Mouse (Mus musculus) heart, adult 10 weeks (tissue): ENCODE results near the gene Nol8. TPM values are rescaled to one million over a fixed set of nuclear protein-coding genes. Genes with fewer than 3 reads are reported as not detected.

Source experiments
- polyA plus RNA-seq: library from polyadenylated mRNA; stranded (reverse); fragments of 350-450 nt; fragmentation: Illumina TruSeq; extraction: RNeasy Lipid Tissue Mini Kit (QIAGEN cat#74804); gene quantifications from one replicate; pipeline ENCODE4 v1.2.3, GENCODE M21; 2014; ENCODE audit warnings: low read depth, low replicate concordance

The Nol8 gene
- polyA plus RNA-seq = 10.6 TPM

DNA sequence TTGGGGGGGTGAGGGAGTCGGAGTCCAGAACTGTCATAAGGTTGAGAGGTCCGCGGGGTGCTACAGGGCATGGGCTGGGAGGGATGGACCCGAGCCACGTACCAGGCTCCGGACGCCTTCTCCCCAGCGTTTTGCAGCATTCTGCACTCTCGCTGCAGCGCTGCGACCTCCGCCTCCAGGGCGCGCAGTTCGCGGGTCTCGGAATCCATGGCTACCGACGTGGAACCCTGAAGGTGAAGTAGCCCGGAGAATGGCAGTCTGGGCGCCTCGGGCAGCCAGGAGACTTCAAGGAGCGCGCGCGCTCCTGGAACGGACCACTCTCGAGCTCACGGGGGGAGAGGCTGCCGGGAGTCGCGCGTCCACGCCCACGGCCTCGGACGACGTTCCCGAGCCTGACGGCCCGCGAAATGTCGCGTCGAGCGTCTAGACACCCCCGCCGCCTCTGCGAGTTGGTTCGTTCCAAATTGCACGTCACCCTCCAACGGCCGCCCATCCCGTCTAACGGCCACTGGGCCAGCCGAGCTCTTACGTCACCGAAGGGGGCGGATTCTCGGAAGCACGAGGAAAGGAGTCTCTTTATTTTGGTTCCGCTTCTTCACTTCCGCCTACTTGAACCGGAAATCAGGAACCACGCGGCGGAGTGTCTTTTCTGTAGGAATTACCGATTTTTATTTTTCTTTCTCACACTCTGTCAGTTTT lies at the start of gene Nol8, which contains the start of gene Cenpp:
Gene Nol8 (plus strand): TSS at position 598 of the 699 bp plus-strand sequence.
Gene Cenpp (minus strand): TSS at position 305 of the 699 bp plus-strand sequence.

DNA sequence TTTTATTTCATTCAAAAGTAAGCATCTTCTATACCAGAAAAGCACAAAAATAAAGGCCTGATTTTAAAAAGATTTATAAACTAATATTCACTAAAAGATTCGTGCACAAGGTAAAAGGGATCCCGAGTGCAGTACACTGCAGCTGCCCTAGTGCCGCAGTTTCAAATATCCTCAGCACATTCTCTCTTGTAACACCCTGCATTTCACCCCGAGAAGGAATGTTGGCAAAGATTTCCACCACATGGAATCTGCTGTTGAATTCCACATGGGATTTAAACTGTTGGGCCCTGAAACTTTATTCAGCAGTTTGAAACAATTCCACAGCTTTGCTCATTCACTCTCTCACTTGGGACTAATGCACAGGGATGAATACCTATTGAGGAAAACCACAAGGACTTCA lies 45.2 kb upstream of the Nol8 start, which contains the start of gene Ogn:
Gene Ogn (plus strand): TSS at position 333 of the 400 bp plus-strand sequence.

DNA sequence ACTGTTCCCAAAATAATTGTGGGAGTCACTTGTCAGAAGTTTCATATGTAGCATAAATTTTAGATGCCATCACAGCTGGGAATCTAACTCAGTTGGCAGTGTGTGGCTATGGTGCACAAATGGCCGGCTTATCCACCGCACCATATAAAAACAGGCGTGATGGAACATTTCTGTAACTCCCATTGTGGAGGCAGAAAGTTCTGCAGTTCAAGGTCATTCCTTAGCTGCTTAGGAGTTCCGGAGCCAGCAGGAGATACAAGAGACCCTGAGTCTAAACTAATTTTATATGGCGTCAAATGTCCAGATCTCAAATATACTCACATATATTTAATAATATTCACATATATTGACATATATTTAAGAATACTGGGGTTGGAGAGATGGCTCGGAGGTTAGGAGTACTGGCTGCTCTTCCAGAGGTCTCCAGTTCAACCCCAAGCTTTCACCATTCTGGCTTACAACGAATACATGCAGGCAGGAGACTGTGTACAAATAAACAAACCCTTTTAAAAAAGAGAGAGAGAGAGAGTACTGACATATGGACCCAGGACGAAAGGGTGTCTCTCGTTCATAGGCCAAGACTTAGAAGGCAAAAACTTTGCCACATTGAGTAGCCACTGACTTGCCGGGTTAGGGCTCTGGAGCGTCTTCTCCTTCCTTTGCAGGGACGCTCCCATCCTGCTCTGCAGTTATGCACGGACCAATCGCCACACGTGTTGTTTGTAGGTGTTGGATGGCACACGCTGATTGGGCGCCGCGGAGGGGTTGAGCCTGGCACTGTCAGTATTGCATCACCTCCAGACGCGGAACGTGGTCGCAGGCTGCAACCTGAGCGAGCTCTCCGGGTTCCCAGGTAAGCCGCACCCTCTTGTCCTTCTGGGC lies 28.7 kb downstream of the Nol8 start, which contains the start of gene Iars:
Gene Iars (plus strand): TSS at position 750 of the 882 bp plus-strand sequence.

Other genes starting within 250 kb of the Nol8 start
- 7.1 TPM for gene Ippk, start 231.8 kb upstream of the Nol8 start, polyA plus RNA-seq
- gene Tes3-ps, start 159.8 kb upstream of the Nol8 start, polyA plus RNA-seq = not detected
- gene Ecm2, start 148.3 kb upstream of the Nol8 start, polyA plus RNA-seq = 24.3 TPM
- 21.4 TPM for gene Aspn, start 108.6 kb upstream of the Nol8 start, polyA plus RNA-seq
- gene Omd, start 70.6 kb upstream of the Nol8 start, polyA plus RNA-seq = 1.7 TPM
- gene Ogn, start 45.0 kb upstream of the Nol8 start, polyA plus RNA-seq = 119 TPM
- 4.2 TPM for gene Cenpp, start 293 bp upstream of the Nol8 start, polyA plus RNA-seq
- gene Iars, start 29.0 kb downstream of the Nol8 start, polyA plus RNA-seq = 36.2 TPM
- gene Gm30302, start 145.9 kb downstream of the Nol8 start, polyA plus RNA-seq = 0.31 TPM